Mouse (Mus musculus) ES-CJ7 (cell line): ENCODE results near the gene Teddm3.
"Not testable (repeated sequence)": the region's sequence is repeated elsewhere in the genome, so short reads cannot be mapped to it uniquely, and the experiment has no call there.

Experiments
- DNase-seq: peaks from one replicate; pipeline ENCODE4 v3.0.0; 2011; ENCODE audit warnings: low read depth, low spot score

The Teddm3 gene

DNA sequence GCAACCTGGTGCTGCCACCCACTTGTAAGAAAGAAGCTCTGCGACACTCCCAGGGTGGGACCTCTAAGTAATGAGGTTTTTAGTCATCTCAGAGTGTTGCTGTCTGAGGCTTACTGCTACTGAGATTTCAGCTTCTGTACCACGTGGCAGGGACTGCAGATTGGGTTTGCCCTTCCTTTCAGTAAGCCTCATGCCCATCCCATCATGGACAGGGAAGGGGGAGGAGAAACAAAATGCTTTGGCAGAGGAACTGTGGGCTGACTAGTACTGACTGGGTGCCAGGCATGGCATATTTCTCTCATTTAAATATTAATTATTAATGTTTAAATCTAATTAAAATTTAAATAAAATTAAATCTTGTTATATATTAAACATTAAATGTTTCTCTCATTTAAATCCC is at the start of gene Teddm3:
Teddm3 (minus strand) TSS at position 101 of the 400 bp plus-strand sequence.
- not testable (repeated sequence) for DNase-seq

DNA sequence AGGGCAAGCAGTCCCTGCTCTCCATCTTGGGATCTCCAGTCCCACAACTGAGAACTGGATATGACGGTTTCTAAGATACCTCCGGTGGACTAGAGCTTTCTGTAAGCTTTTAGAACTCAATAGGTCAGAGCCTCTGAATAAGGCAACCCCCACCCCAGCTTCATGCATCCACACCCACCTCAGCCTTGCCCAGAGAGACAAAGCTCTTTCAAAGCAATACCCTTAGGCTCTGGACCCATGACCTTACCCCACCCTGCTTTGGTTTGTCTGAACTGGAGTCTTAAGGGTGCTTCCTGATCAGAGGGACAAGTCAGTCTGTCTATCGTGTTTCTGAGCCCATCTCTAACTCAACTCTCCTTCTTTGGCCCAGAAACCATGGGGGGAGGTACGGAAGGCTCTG is 48.9 kb upstream of the Teddm3 start:
- peak; percentile 76 for DNase-seq

DNA sequence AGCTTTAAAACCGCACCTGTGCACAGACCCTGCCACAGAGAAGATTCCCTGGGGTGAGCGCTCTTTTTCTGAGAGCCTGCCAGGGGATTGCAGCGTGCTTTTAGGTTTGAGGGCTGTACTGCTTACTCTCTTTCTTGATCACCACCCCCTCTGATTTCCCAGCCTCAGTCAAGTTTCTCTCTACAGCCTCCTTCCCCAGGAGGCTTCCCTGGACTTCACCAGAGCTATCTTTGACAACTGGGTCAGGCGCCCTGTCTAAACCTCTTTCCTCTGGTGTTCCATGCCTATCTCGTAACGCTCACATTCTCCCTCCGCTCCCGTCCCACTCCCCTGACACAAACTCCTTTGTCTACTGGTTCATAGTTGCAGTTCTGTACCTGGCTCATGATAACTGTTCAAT is 45.6 kb upstream of the Teddm3 start:
- DNase-seq = no peak

DNA sequence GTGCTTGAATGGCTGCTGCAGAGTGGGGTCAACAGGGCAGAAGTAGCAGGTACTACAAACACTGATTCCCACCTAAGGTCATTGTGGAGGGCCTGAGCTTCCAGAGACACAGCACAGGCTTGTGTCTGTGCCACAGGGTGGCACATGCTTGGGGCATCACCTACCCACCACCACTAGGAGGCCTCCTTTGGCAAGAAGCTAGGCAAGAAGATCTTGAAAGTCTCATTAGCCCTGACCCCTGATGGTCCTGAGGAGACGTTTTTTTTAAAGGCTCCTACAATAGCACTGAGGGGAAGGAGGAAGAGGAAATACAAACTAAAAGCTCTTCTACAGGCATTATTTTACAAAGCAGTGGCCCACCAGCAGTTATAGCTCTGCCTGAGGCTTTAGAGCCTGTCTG is 44.7 kb upstream of the Teddm3 start:
- DNase-seq = peak; percentile 73

- DNase-seq = no peak
Observed at GRCm38 (mm10) chr16:21198006-21198405, 44.2 kb upstream of the Teddm3 start.

DNA sequence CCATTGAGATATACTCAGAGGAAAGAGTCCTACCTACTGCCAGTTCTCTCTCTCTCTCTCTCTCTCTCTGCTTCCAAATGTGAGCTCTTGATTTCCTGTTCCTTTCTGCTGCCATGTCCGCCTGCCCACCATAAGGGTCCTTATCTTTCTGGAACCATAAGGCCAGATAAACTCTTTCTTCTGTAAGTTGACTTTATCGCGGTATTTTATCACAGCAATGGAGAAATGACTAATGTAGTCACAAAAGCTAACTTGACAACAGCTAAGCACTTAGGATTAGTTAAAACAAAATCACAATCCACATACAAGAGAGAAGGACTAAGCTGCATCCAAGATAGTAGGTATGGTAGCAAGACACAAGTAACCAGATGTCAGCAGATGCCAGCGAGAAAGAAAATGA is 43.7 kb upstream of the Teddm3 start:
- no peak for DNase-seq

DNA sequence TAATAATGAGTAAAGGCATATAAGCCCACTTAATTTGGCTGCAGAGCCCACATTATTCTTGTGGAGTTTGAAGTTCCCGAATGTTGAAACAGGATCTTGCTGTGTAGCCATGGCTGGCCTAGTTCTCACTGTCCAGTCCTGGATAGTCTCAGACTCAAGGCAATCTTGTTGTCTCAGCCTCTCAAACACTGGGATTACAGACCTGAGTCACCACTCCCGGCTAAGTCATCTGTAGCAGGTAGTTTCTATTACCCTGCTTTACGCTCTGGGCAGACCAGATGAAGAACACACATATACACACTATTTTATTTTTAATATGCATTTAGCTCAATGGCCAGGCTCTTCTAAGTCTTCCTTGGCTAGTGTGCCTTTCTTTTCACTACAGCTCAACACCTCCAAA is 42.8 kb upstream of the Teddm3 start:
- DNase-seq = no peak

- peak; percentile 72 for DNase-seq
Observed at GRCm38 (mm10) chr16:21195260-21195866, 41.6 kb upstream of the Teddm3 start.

DNA sequence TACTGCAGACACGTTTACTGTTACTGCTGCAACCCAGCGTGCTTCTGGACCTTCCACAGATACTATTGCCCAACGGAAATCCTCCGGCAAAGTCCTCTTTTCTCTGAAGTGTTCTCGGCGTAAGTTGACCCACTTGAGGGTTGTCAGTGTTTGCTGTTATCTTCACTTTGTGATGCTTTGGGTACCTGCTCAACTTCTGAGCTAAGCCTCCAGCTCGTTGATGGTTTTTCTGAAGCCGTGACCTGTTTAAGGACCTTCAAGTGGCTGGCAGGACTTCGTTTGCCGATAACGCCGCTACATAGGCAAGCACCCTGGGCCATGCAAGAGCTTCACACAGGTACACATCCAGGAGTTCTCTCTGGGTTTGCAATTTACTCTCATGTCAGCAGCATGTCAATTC is 40.4 kb upstream of the Teddm3 start:
- no peak for DNase-seq

- DNase-seq = peak; percentile 84
Observed at GRCm38 (mm10) chr16:21192509-21193354, 38.9 kb upstream of the Teddm3 start.

- DNase-seq = no peak
Observed at GRCm38 (mm10) chr16:21191569-21191968, 37.8 kb upstream of the Teddm3 start.

DNA sequence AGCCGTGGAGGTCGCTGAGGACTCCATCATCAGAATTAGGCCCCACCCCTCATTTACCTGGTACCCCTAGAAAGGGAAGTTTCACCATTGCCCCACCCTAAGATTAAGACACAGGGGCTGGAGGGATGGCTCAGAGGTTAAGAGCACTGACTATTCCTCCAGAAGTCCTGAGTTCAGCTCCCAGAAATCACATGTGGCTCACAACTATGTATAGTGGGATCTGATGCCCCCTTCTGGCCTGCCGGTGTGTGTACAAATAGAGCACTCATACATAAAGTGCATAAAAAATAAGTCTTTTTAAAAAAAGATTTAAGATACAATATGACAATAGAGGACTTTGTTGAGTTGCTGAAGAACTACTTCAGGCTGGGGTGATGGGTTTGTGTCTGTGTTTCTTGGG is 34.5 kb upstream of the Teddm3 start:
- DNase-seq = no peak

GRCm38 (mm10) chr16:21187568-21187967 is 33.8 kb upstream of the Teddm3 start:
- no peak for DNase-seq

DNA sequence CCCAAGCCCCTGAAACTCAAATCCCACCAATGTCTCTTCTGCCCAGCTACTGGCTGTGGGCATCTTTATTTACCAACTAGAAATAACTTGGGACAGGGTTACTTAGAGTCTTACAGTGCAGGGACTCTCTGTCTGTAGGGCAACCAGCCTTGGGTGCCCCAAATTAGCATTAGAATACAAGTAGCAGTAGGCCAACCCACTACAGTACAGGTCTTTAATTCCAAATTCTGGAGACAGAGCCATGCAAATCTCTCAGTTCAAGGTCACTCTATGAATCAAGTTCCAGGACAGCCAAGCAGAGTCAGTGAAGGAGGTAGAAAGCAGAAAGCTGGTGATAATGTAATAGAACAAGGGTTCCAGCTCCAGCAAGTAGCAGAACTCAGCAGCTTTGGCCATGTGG is 30.9 kb upstream of the Teddm3 start:
- DNase-seq = peak; percentile 62

- no peak for DNase-seq
Observed at GRCm38 (mm10) chr16:21182108-21182507, 28.3 kb upstream of the Teddm3 start.

- peak; percentile 84 for DNase-seq
Observed at GRCm38 (mm10) chr16:21175236-21175635, 21.4 kb upstream of the Teddm3 start.

DNA sequence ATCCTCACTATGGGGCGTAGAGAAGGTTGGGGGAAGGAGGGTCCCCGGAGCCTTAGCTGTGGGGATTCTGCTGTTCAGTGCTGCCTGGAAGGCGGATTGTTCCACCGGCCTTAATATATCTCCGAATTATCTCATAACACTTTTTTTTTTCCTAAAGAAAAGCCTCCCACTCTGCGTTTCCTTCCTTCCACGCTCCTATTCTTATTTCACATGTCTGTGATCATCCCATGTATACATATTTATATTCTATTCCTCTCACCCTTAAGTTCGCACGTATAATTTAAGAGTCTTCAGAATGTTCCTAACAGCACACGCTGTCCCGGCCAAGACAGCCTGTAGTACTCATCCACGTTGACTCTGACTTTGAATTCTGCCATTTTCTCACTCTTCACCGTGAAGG is 14.9 kb upstream of the Teddm3 start:
- DNase-seq = no peak

- DNase-seq = not testable (repeated sequence)
Observed at GRCm38 (mm10) chr16:21165343-21166220, 11.8 kb upstream of the Teddm3 start.

DNA sequence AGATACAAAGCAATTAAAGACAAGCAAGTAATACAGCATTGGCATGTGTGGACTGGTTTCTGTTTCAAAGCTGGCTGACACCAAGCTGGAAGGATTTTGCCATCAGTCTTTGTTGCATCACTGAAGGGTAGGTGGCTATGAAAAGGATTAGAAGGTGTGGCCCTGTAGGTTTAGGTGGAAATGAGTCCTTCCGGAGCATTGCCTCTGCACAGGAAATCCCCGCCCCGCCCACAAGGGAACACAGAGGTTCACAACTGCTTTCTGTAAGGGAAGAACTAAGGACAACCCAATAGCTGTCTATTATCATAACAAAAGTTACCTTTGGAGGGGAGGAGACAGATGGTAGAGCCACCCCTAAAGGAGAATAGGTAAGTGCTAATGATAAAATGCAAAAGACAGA is 9.6 kb upstream of the Teddm3 start:
- peak; percentile 96 for DNase-seq

- DNase-seq = peak; percentile 77
Observed at GRCm38 (mm10) chr16:21159226-21159625, 5.4 kb upstream of the Teddm3 start.

- peak; percentile 72 for DNase-seq
Observed at GRCm38 (mm10) chr16:21156261-21156660, 2.5 kb upstream of the Teddm3 start.
